ENCODE assay signal across 8 mouse cellular contexts in genomic region chr4:135175406-135176120, GRCm38 (mm10). TPM values are rescaled to one million over a fixed set of nuclear protein-coding genes. Genes with fewer than 3 reads are reported as not detected.
A peak's percentile ranks its signal among the peaks of the same experiment; 100 is the strongest.
DNase-seq lines count a peak whose midpoint lies in the region; ATAC-seq and TF ChIP-seq lines count a peak whose summit lies in the region.

No protein-coding gene starts in this region.

- peak overlapping the region; percentile 60 for H3K4me2 ChIP-seq in lung, embryonic 14.5 days
- peak overlapping the region; percentile 41 for H3K4me2 ChIP-seq in forebrain, postnatal 0 days (ENCODE audit: low read depth)
- H3K4me2 ChIP-seq in limb, embryonic 15.5 days: peak overlapping the region; percentile 35
- peak overlapping the region; percentile 36 for H3K4me2 ChIP-seq in stomach, embryonic 14.5 days (replicated peaks; ENCODE audit: low read depth, low read length)

- peak overlapping the region; percentile 38 for H3K9ac ChIP-seq in lung, embryonic 14.5 days
- H3K9ac ChIP-seq in forebrain, postnatal 0 days: no peak overlapping the region
- no peak overlapping the region for H3K9ac ChIP-seq in limb, embryonic 15.5 days
- no peak overlapping the region for H3K9ac ChIP-seq in stomach, embryonic 14.5 days (replicated peaks; ENCODE audit: low read depth, low read length)

- peak overlapping the region; percentile 26 for H3K4me3 ChIP-seq in lung, embryonic 14.5 days (ENCODE audit: low read depth, low read length)
- H3K4me3 ChIP-seq in forebrain, postnatal 0 days (ENCODE audit: low read depth, low read length): peak overlapping the region; percentile 11; the same call in 1 of the 2 replicates
- peak overlapping the region; percentile 7 for H3K4me3 ChIP-seq in limb, embryonic 15.5 days
- H3K4me3 ChIP-seq in stomach, embryonic 14.5 days (ENCODE audit: low read depth, low read length): peak overlapping the region; percentile 13; the same call in 1 of the 2 replicates

- no peaks in the 10 kb centered on the region for H3K36me3 ChIP-seq in lung, embryonic 14.5 days (ENCODE audit: insufficient read depth)
- H3K36me3 ChIP-seq in forebrain, postnatal 0 days (ENCODE audit: insufficient read depth): no peaks in the 10 kb centered on the region
- H3K36me3 ChIP-seq in limb, embryonic 15.5 days: no peaks in the 10 kb centered on the region; the same call in 1 of the 2 replicates
- no peaks in the 10 kb centered on the region for H3K36me3 ChIP-seq in stomach, embryonic 14.5 days (ENCODE audit: control insufficient read depth, insufficient read depth, low read length)

- DNase-seq in lung, embryonic 14.5 days: peak; percentile 73
- no peak for DNase-seq in lung, adult 18-20 months
- DNase-seq in forebrain, postnatal 0 days: no peak
- no peak for DNase-seq in thymus, postnatal 0 days (ENCODE audit: low spot score)
- no peak for DNase-seq in urinary bladder, adult 2 months (ENCODE audit: low spot score)

- ATAC-seq in lung, embryonic 14.5 days (ENCODE audit: insufficient read depth): peak; percentile 48
- ATAC-seq in forebrain, postnatal 0 days: no peak
- ATAC-seq in limb, embryonic 15.5 days (ENCODE audit: insufficient number of reproducible peaks, low FRiP score, low TSS enrichment, low read depth): no peak
- no peak for ATAC-seq in stomach, embryonic 14.5 days (ENCODE audit: insufficient number of reproducible peaks, insufficient read depth, low FRiP score, low read depth)
- no peak for ATAC-seq in megakaryocyte, adult 5-6 weeks (ENCODE audit: poor library complexity, severe bottlenecking)

- H3K4me1 ChIP-seq in lung, embryonic 14.5 days (ENCODE audit: insufficient read depth): peaks cover 7% of the 10 kb centered on the region
- H3K4me1 ChIP-seq in forebrain, postnatal 0 days (ENCODE audit: insufficient read depth): no peaks in the 10 kb centered on the region
- peaks cover 47% of the 10 kb centered on the region for H3K4me1 ChIP-seq in limb, embryonic 15.5 days
- 0 out of 2 replicates have a peak, but pooled peaks cover 4% of the 10 kb centered on the region for H3K4me1 ChIP-seq in stomach, embryonic 14.5 days (ENCODE audit: control insufficient read depth, insufficient read depth, low read length)

- TF ChIP-seq CTCF in lung, embryonic 14.5 days (IDR thresholded peaks at IDR 0.05; ENCODE audit: low read depth): no peak
- TF ChIP-seq CTCF in forebrain, postnatal 0 days (IDR thresholded peaks at IDR 0.05; ENCODE audit: low read depth): no peak

- H3K27ac ChIP-seq in lung, embryonic 14.5 days (ENCODE audit: low read depth): no peak overlapping the region
- no peak overlapping the region for H3K27ac ChIP-seq in forebrain, postnatal 0 days (ENCODE audit: low read depth, low read length)
- H3K27ac ChIP-seq in limb, embryonic 15.5 days: no peak overlapping the region
- H3K27ac ChIP-seq in stomach, embryonic 14.5 days (ENCODE audit: low read length): no peak overlapping the region

- 6% methylated on average over 38 of the region's 38 CpGs for WGBS in lung, embryonic 14.5 days
- WGBS in forebrain, postnatal 0 days: 7% methylated on average over 38 of the region's 38 CpGs
- WGBS in limb, embryonic 15.5 days: 21% methylated on average over 38 of the region's 38 CpGs
- 13% methylated on average over 38 of the region's 38 CpGs for WGBS in stomach, embryonic 14.5 days

- H3K27me3 ChIP-seq in lung, embryonic 14.5 days (ENCODE audit: insufficient read depth, low read length): peaks cover 10% of the 10 kb centered on the region; the same call in 1 of the 2 replicates
- H3K27me3 ChIP-seq in forebrain, postnatal 0 days (ENCODE audit: insufficient read depth, low read length): peaks cover 11% of the 10 kb centered on the region
- peaks cover 77% of the 10 kb centered on the region for H3K27me3 ChIP-seq in limb, embryonic 15.5 days
- H3K27me3 ChIP-seq in stomach, embryonic 14.5 days (ENCODE audit: control insufficient read depth, insufficient read depth, low read length): no peaks in the 10 kb centered on the region

- H3K9me3 ChIP-seq in lung, embryonic 14.5 days (ENCODE audit: low read depth, low read length): no peaks in the 10 kb centered on the region
- H3K9me3 ChIP-seq in forebrain, postnatal 0 days (ENCODE audit: low read length): no peaks in the 10 kb centered on the region
- no peaks in the 10 kb centered on the region for H3K9me3 ChIP-seq in limb, embryonic 15.5 days
- H3K9me3 ChIP-seq in stomach, embryonic 14.5 days (ENCODE audit: control insufficient read depth, low read depth, low read length): no peaks in the 10 kb centered on the region

RNA-seq across cellular contexts. Expression of gene Runx3, which starts 55.1 kb away (rescaled TPM):
- 0.04 and 0.16 TPM in 2 replicates for polyA plus RNA-seq in lung, embryonic 14.5 days (2014; fragmentation: Nextera tagmentation; extraction: Ambion mirVana)
- total RNA-seq in forebrain, postnatal 0 days (2014; rRNA removed): not detected in 2 replicates
- polyA plus RNA-seq in forebrain, postnatal 0 days (2015; fragmentation: Nextera tagmentation; extraction: Ambion mirVana): not detected in 2 replicates
- polyA plus RNA-seq in limb, embryonic 15.5 days (2015; fragmentation: Nextera tagmentation; extraction: Ambion mirVana): 4.4 and 4.6 TPM in 2 replicates
- polyA plus RNA-seq in stomach, embryonic 14.5 days (2014; fragmentation: Nextera tagmentation; extraction: Ambion mirVana): 0.14 and 0.21 TPM in 2 replicates
- polyA plus RNA-seq in thymus, postnatal 0 days (2015; fragmentation: Nextera tagmentation; extraction: Ambion mirVana): 4.8 and 7.9 TPM in 2 replicates
- polyA plus RNA-seq in urinary bladder, adult 2 months (2012; rRNA removed): 0.21 and 0.60 TPM in 2 replicates
- 18.1 and 20.8 TPM in 2 replicates for total RNA-seq in megakaryocyte, adult 5-6 weeks (2015)
- total RNA-seq in megakaryocyte, adult 5-6 weeks (2017): 4.3 and 6.5 TPM in 2 replicates
